Mouse (Mus musculus) heart, adult 2 months (tissue): ENCODE measurements at regions not wholly inside any gene's neighbourhood (a gene's known extent, or its start where the extent isn't known, plus 50 kb on each side); places are given as distances from the start of the nearest gene placed in this dataset.

ENCODE experiments used
- DNase-seq, 2 experiments: peaks; one replicate each; pipeline ENCODE4 v3.0.0; 2021
- H3K27ac ChIP-seq: fragments of 200-600 bp; 2 replicates; pipeline ENCODE4 v1.8.1; 2022
- H3K27me3 ChIP-seq: fragments of 200-500 bp; 2 replicates; pipeline ENCODE4 v1.6.1; 2012; ENCODE audit warnings: mild to moderate bottlenecking, low read length, inconsistent platforms, mixed read lengths; ENCODE audit not compliant: control insufficient read depth, insufficient read depth
- H3K36me3 ChIP-seq: fragments of 200-500 bp; 2 replicates; pipeline ENCODE4 v1.6.1; 2012; ENCODE audit warnings: low read length, inconsistent platforms; ENCODE audit not compliant: control insufficient read depth, insufficient read depth
- H3K4me1 ChIP-seq: fragments of 200-500 bp; 2 replicates; pipeline ENCODE4 v1.6.1; 2011; ENCODE audit warnings: low read length; ENCODE audit not compliant: control insufficient read depth, insufficient read depth
- H3K4me3 ChIP-seq: fragments of 200-600 bp; 2 replicates; pipeline ENCODE4 v1.8.1; 2022
- H3K79me2 ChIP-seq: fragments of 200-500 bp; replicated peaks from 2 replicates; pipeline ENCODE4 v1.6.1; 2012; ENCODE audit warnings: mild to moderate bottlenecking, inconsistent platforms, low read length, moderate library complexity, mixed read lengths; ENCODE audit not compliant: control insufficient read depth, insufficient read depth
- H3K9ac ChIP-seq: fragments of 200-500 bp; 2 replicates; pipeline ENCODE4 v1.6.1; 2012; ENCODE audit warnings: low read depth, mild to moderate bottlenecking, control low read depth, inconsistent platforms, low read length, mixed read lengths
- CTCF ChIP-seq: fragments of 200-600 bp; IDR thresholded peaks from 2 replicates; pipeline ENCODE4 v1.8.1; 2022; ENCODE audit warnings: antibody characterized with exemption, mild to moderate bottlenecking, moderate library complexity
- EP300 ChIP-seq: fragments of 200-500 bp; IDR thresholded peaks from 2 replicates; pipeline ENCODE4 v1.6.1; 2011; ENCODE audit warnings: low read depth, low read length, control low read depth; ENCODE audit not compliant: insufficient read depth
- POLR2A ChIP-seq: fragments of 200-500 bp; IDR thresholded peaks from 2 replicates; pipeline ENCODE4 v1.6.1; 2011; ENCODE audit warnings: mild to moderate bottlenecking, low read depth, low read length, control low read depth; ENCODE audit not compliant: insufficient read depth
- WGBS: fragments of 180-500 bp; shearing (Covaris S2); methylation state at CpG from one replicate; pipeline ENCODE4 v1.1.7; 2018; 5-methylcytosine and 5-hydroxymethylcytosine counted together
- intact Hi-C: fragments of 180-260 bp; cut with DNase I; formaldehyde crosslinking; loops from one replicate; pipeline ENCODE4 v1.15.1; 2025

GRCm38 (mm10) chr16:5425908-5426307 is 170.1 kb upstream of the Eef2kmt start:
- no peaks in the 10 kb centered on the region for H3K79me2 ChIP-seq
- H3K36me3 ChIP-seq: no peaks in the 10 kb centered on the region
- no peak overlapping the region for H3K4me3 ChIP-seq
- H3K27me3 ChIP-seq: no peaks in the 10 kb centered on the region
- no peaks in the 10 kb centered on the region for H3K4me1 ChIP-seq
- no peak for TF ChIP-seq CTCF
- no peak for TF ChIP-seq EP300
- no peak for TF ChIP-seq POLR2A
- H3K27ac ChIP-seq: no peak overlapping the region
- no peak for DNase-seq
- WGBS: 85% methylated on average over 2 of the region's 2 CpGs
- intact Hi-C loops: no loop called here
- H3K9ac ChIP-seq: no peak overlapping the region

- WGBS: 78% methylated on average over 6 of the region's 6 CpGs
These were observed 166.3 kb upstream of the Eef2kmt start for GRCm38 (mm10) chr16:5422041-5422440.

GRCm38 (mm10) chr16:5421591-5421990 is 165.8 kb upstream of the Eef2kmt start:
- intact Hi-C loops: no loop called here
- no peaks in the 10 kb centered on the region for H3K79me2 ChIP-seq
- WGBS: 82% methylated on average over 5 of the region's 5 CpGs

More at GRCm38 (mm10) chr16:5422041-5422440, 166.3 kb upstream of the Eef2kmt start:
- TF ChIP-seq POLR2A (no peak), CTCF (no peak), EP300 (no peak)
- no peak overlapping the region for H3K27ac ChIP-seq
- intact Hi-C loops: no loop called here
- no peaks in the 10 kb centered on the region for H3K36me3 ChIP-seq
- H3K4me3 ChIP-seq: no peak overlapping the region
- no peak for DNase-seq
- H3K27me3 ChIP-seq: no peaks in the 10 kb centered on the region
- no peak overlapping the region for H3K9ac ChIP-seq
- no peaks in the 10 kb centered on the region for H3K4me1 ChIP-seq
- no peaks in the 10 kb centered on the region for H3K79me2 ChIP-seq

GRCm38 (mm10) chr16:5419467-5419866 is 163.7 kb upstream of the Eef2kmt start:
- H3K27me3 ChIP-seq: no peaks in the 10 kb centered on the region
- no peaks in the 10 kb centered on the region for H3K79me2 ChIP-seq
- intact Hi-C loops: no loop called here
- no peak overlapping the region for H3K9ac ChIP-seq
- H3K4me1 ChIP-seq: no peaks in the 10 kb centered on the region
- no peak for DNase-seq
- no peak overlapping the region for H3K4me3 ChIP-seq
- no peaks in the 10 kb centered on the region for H3K36me3 ChIP-seq
- TF ChIP-seq POLR2A: no peak
- no peak for TF ChIP-seq EP300
- no peak for TF ChIP-seq CTCF
- 64% methylated on average over 3 of the region's 3 CpGs for WGBS
- no peak overlapping the region for H3K27ac ChIP-seq

More at GRCm38 (mm10) chr16:5421591-5421990, 165.8 kb upstream of the Eef2kmt start:
- no peak overlapping the region for H3K27ac ChIP-seq
- TF ChIP-seq POLR2A (no peak), EP300 (no peak), CTCF (peak; percentile 16; the same call in 1 of the 2 replicates)
- no peaks in the 10 kb centered on the region for H3K27me3 ChIP-seq
- H3K9ac ChIP-seq: no peak overlapping the region
- H3K36me3 ChIP-seq: no peaks in the 10 kb centered on the region
- H3K4me3 ChIP-seq: no peak overlapping the region
- H3K4me1 ChIP-seq: no peaks in the 10 kb centered on the region
- no peak for DNase-seq

GRCm38 (mm10) chr16:5418462-5419197 is 162.8 kb upstream of the Eef2kmt start:
- no peaks in the 10 kb centered on the region for H3K4me1 ChIP-seq
- intact Hi-C loops: no loop called here
- H3K9ac ChIP-seq: no peak overlapping the region
- no peak for TF ChIP-seq POLR2A
- no peak for TF ChIP-seq EP300
- no peak for TF ChIP-seq CTCF
- no peak overlapping the region for H3K27ac ChIP-seq
- H3K27me3 ChIP-seq: no peaks in the 10 kb centered on the region
- H3K79me2 ChIP-seq: no peaks in the 10 kb centered on the region
- H3K36me3 ChIP-seq: no peaks in the 10 kb centered on the region
- H3K4me3 ChIP-seq: no peak overlapping the region
- DNase-seq: no peak
- WGBS: 49% methylated on average over 4 of the region's 4 CpGs

GRCm38 (mm10) chr16:5415310-5415709 is 159.5 kb upstream of the Eef2kmt start:
- no peak for DNase-seq
- TF ChIP-seq POLR2A (no peak), EP300 (no peak), CTCF (peak; percentile 37)
- Histone ChIP-seq H3K36me3 (no peaks in the 10 kb centered on the region), H3K4me1 (no peaks in the 10 kb centered on the region), H3K79me2 (no peaks in the 10 kb centered on the region), H3K27me3 (no peaks in the 10 kb centered on the region), H3K27ac (no peak overlapping the region), H3K4me3 (no peak overlapping the region), H3K9ac (no peak overlapping the region)
- 65% methylated on average over 4 of the region's 4 CpGs for WGBS
- intact Hi-C loops: no loop called here
